Mouse (Mus musculus) lung, postnatal 25 days (tissue): ENCODE data around the gene Cct5.
"Not testable (repeated sequence)": the region's sequence is repeated elsewhere in the genome, so short reads cannot be mapped to it uniquely, and the experiment has no call there.

Source experiments
- DNase-seq: peaks from one replicate; pipeline ENCODE4 v3.0.0; 2022; ENCODE audit warnings: low spot score

The Cct5 gene

DNA sequence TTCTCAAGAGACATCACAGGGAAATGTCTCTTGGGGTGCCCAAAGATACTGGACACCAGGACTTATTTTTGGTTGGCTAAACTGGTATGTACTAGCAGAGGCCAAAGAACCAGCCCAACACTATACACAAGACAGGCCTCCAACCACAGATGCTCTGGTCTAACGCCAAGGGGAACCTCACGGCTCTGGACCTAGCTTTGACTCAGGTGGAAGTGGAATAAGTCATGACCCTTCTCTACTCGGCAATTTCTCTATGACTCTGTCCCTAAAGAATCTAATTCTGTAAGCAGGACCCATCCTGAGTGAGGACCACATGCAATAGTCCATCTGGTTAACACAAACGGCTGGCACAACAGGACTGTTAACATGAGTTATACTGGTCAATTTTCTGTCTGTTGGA lies 1.8 kb downstream of the Cct5 start:
- no peak for DNase-seq

GRCm38 (mm10) chr15:31595651-31596050 lies 6.0 kb downstream of the Cct5 start:
- no peak for DNase-seq

DNA sequence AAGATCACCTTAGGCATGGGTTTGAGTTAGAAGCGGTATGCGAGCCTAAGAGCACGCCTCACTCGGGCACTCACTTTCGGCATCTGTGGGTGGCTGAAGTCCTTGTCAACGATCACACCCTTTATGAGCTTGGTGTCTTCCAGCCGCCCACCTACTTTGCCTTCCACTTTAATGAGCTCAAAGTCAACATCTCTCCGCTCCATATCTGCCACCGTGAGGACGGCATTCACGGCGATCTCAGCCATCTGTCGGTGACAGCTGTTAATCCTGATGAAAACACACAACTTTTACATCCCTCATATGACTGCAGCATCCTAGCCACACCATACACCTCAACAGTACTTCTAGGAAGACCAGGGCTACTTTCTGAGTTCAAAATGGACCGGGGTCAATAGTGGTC lies 7.3 kb downstream of the Cct5 start:
- DNase-seq = no peak

DNA sequence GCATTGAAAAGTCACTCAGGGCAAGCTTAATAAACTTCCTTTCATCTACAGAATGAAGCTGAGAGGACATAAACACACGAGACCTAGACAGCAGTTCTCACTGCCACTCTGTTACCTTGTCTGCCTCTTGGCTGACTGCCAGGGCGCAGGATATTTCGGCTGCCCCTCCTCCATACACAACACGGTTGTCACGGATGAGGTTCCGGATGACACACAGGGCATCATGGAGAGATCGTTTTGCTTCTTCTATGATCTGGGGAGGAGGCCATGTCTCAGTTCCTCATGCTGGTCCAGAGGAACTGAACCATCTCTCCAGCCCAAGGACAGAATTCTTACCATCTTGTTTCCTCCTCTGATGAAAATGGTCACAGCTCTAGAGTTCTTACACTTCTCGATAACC lies 9.1 kb downstream of the Cct5 start:
- DNase-seq = no peak

DNA sequence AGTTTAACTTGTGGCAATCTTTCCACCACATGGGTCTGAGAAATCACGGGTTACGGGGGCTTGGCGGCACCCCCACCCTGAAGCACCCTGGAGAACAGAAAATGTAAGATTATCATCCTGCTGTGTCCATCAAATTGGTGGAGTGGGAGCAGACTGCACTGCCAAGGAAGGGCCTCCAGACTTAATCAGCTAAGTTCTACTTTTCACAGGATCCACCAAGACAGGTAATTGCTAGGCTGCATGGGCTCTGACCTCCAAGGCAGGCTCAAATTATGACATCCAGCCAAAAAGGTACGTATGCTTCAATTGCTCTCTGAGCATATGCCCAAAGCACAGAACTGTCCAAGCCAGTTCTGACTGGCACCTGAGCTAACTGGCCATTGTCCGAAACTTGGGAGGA lies 11.4 kb downstream of the Cct5 start:
- DNase-seq = no peak

DNA sequence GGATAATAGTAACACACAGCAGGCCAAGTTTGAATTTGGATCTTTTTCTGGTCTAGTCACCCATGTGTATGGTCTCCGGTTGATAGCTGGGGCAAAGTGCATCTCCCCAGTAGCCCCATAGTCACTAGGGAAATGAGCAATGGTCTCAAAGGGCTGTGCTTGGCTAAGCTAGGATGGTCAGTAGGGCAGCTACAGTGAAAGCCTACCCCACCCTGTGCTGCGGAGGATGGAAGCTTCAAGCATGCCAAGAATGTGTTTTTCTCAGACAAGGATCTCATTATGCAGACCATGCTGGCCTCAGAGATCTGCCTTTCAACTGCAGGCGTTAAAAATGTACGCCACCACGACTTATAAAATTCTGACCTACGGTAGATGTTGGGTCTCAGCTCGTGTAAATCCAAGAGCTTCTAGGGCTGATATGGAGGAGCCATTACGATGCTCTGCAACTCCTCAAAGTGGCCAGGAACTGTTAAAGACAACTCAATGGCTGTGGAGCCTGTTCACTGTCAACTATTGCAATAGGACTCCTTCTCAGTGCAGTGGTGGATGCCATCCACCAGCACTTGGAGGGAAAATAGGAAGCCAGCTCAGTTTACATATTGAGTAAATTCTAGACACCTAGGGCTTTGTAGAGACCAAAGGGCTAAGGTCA lies 12.5 kb downstream of the Cct5 start:
- no peak for DNase-seq

DNA sequence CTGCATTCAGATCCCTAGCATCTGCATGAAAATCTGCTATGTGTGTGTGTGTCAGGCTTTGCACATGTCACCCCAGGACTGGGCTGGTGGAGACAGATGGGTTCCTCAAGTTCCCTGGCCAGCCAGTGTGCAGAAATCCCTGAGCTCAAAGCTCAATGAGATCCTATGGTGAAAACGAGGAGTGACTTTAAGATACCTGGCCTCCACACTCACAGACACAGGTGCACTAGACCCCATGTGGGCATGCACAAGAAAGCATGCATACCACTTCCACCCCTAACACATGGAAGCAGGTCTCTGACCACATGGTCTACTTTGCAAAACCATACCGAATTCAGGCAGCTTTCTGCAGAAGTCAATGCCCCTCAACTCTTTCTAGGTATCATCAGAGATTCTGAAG lies 13.8 kb downstream of the Cct5 start:
- no peak for DNase-seq

- peak; percentile 85 for DNase-seq
These were observed 15.1 kb downstream of the Cct5 start for GRCm38 (mm10) chr15:31586519-31586918.

GRCm38 (mm10) chr15:31586088-31586487 lies 15.5 kb downstream of the Cct5 start:
- DNase-seq = no peak

DNA sequence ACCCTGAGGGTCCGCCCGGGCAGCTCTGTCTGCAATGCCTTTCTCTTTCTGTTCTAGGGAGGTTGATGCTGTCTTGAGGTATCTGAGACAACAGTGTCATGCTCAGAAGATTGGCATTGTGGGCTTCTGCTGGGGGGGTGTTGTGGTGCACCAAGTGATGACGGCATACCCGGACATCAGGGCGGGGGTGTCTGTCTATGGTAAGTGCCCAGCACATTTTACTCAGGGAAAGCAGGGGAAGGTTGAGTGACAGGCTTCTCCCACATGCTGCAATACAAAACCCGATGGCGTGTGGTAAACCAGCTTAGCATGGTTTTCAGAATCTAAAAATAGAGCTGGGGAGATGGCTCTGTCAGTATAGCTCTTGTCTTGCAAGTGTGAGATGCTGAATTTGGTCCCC lies 16.4 kb downstream of the Cct5 start:
- DNase-seq = no peak

- no peak for DNase-seq
These were observed 18.1 kb downstream of the Cct5 start for GRCm38 (mm10) chr15:31583304-31584085.

- DNase-seq = not testable (repeated sequence)
These were observed 20.5 kb downstream of the Cct5 start for GRCm38 (mm10) chr15:31581086-31581485.

DNA sequence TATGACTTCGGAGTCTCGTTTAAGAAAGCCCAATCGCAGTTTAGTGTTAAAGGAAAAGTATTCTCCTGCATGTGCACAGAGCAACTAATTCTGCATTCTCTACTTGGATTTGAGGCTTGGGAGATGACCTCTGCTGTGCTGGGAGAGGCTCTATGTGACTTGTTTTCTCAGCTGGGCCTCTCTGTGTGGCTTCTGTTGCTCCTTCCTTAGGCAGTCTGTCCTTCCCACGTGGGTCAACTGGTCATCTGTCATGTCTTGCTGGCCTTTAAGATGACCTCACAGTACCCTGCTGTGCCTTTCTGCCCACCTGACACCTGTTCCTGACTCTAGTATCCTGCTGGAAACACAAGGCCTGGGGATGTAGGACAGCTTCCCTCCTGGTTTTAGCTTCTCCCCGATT lies 25.5 kb downstream of the Cct5 start:
- no peak for DNase-seq

DNA sequence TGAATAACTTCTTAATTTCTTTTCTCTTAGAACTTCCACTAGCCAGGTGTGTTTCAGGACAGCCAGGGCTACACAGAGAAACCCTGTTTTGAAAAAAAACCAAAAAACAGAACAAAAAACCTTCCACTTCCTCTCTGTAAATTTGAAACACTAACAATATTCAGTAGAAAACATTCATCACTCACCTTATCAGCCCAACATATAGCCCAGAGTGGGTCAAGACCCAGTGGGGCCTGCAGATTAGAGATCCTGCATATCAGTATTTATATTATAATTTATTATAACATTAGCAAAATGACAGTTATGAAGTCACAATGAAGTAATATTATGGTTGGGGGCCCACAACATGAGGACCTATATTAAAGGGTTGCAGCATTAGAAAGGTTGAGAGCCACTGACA lies 27.9 kb downstream of the Cct5 start:
- no peak for DNase-seq

- DNase-seq = no peak
These were observed 28.3 kb downstream of the Cct5 start for GRCm38 (mm10) chr15:31573287-31573686.

DNA sequence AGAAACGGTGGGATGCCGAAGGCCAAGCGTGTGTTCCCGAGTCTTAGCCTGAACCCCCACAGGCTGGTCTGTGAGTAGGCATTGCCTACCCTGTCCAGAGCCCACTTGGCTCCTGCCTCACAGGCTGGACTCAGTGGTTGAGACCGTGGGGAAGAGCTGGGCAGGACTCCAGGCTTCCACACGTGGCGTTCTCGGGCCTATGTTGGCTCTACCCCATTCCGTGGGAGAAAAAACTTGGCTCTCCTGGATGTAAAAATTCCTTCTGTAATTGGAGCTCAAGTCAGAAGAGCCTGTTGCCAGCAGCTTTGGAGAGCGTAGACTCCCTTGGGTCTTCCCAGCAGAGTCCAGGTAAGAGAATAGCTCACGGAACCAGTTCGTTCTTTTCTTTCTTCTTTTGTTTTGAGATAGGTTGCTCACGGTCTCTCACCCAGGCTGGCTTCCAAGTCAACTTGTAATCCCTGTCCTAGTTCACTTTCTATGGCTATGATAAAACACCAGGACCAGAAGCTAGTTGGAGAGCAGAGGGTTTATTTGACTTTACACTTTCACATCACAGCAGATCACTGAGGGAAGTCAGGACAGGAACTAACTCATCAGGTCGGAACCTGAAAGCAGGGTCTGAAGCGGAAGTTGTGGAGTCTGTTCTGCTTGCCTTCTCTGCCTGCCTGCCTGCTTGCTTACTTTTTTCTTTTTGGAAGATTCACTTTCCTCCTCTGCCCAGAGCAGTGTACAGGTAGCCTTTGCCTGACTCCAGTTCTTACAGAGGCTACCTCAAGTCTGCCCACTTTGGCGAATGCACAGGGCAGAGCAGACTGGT lies 29.5 kb downstream of the Cct5 start:
- no peak for DNase-seq

DNA sequence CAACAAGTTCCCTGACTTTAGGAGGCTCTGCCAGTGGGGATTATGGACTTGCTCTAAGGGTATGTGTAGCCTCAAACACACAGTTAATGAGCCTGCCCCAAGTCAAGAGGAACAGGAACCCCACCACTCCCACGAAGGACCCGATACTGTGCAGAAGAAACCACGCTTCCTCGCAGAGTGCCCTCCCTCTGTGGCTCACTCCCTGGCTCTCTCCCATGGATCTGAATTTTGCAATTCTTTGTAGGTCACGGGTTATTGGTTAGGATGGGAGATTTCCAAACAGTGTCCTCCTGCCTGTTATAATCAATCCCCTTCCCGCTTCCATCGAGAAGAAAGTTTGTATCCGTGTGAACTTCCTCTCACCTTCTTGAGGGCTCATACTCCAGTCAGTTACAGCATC lies 30.6 kb downstream of the Cct5 start:
- no peak for DNase-seq

DNA sequence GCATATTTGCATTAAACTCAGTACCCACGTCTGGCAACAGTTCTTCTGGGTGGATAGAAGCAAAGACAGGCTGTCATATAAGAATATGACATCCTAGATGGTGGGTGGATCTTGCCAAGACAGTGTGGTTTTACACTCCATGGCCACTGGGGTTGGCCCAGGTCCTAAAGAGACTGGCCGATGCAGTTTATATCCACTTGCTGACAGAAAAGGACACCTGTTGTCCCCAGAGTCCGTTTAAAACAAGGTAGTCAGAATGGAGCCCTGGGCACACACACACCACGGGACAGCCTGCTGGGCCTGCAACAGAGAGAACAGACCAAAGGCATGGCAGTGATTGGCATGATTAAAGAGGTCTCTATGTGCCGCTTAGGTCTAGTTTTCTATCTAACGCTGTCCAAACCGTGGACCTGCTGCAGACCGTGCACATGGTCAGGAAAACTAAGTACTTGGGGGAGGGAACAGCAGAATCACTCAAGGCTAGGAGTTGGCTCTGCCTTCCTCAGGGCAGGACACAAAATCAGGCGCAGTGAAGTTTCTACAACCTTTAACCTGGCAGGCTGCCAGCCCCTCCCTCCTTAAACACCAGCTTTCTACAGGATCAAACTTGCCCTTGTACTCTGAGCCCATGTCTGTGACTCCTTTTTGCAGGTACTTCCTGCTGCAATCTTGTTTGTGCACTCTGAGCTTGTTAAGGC lies 32.1 kb downstream of the Cct5 start:
- DNase-seq = no peak

DNA sequence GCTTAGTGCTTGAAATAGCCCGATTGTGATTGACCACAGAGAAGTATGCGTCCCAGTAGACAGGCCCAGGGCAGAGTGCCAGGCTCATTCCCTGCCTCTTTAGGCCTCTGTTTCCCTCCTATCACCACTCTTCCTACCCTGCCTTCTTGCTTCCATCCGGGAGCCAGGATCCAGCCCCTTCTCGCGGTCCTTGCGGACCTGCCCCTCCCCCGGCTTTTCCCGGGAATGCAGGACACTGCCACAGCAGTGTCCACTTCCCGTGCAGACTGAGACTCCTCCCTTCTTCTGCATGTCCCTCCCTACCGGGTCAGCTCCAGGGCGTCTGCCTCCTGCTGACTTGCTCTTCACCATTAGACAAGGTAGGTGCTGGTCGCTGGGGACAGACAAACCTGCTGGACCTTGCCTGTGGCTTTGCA lies 33.0 kb downstream of the Cct5 start:
- DNase-seq = peak; percentile 51

DNA sequence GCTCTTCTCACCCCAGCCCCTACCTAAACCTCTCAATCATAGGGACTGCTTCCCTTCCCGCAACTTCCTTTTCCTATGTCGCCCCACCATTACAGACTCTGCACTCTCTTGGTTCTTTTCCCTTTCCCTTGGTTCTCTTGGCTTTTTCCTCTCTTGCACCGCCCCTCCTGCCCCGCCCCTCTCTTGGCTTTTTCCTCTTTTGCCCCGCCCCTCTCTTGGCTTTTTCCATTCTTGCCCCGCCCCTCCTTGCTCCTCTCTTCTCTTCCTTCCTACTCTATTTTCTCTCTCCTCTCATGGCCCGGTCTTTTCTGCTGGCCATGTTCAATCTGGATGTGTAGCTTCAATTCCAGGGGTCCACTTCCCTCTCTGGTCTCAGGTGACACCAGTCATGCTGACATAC lies 34.2 kb downstream of the Cct5 start:
- DNase-seq = no peak

DNA sequence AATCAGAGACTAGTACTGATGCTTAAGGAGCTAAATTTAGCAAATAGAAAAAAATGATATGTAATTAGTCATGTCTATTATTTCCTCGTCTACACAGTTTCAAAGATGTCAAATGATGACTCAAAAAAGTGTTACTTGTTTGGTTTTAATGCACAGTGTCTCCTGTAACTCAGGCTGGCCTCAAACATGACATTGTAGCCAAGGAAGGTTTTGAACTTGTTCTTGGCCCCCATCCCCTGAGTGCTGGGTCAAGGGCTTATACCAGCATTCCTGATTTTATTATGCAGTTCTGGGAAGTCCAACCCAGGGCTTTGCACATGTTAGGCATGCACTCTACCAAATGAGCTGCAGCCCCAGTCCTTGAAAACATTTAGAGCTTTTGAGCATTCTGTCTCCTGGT lies 35.8 kb downstream of the Cct5 start:
- DNase-seq = no peak

GRCm38 (mm10) chr15:31565184-31565583 lies 36.4 kb downstream of the Cct5 start, which contains the start of gene Cmbl:
Gene Cmbl (plus strand): TSS chr15:31565389.
- no peak for DNase-seq
